Mouse (Mus musculus): ENCODE data around the gene Cst6. TPM values are rescaled to one million over a fixed set of nuclear protein-coding genes. Genes with fewer than 3 reads are reported as not detected.

Gene Cst6
- polyA plus RNA-seq, 1 experiment from 2014 or later = 11.1 TPM

GRCm38 (mm10) chr19:5383326-5383725 lies 34.0 kb upstream of the Cst6 start:
- H3K27me3 ChIP-seq (ENCODE audit: control insufficient read depth, insufficient read depth, low read depth, low read length) = no peaks in the 10 kb centered on the region
- H3K4me2 ChIP-seq (ENCODE audit: low read length) = no peak overlapping the region
- H3K9ac ChIP-seq (ENCODE audit: low read depth, low read length) = no peak overlapping the region
- peaks cover 55% of the 10 kb centered on the region for H3K36me3 ChIP-seq (ENCODE audit: control insufficient read depth, insufficient read depth, low read length)
- peaks cover 15% of the 10 kb centered on the region for H3K4me1 ChIP-seq (ENCODE audit: control insufficient read depth, insufficient read depth, low read length)
- no peak overlapping the region for H3K4me3 ChIP-seq (ENCODE audit: low read depth, low read length)
- no peak overlapping the region for H3K27ac ChIP-seq (ENCODE audit: low read length)
- WGBS = 96% methylated on average over 12 of the region's 12 CpGs
- ATAC-seq = no peak
- no peaks in the 10 kb centered on the region for H3K9me3 ChIP-seq (replicated peaks; ENCODE audit: control insufficient read depth, low read length, poor library complexity, severe bottlenecking)

GRCm38 (mm10) chr19:5377446-5377845 lies 28.1 kb upstream of the Cst6 start:
- WGBS = 95% methylated on average over 1 of the region's 1 CpGs
- Histone ChIP-seq H3K27me3 (ENCODE audit: control insufficient read depth, insufficient read depth, low read depth, low read length) (no peaks in the 10 kb centered on the region), H3K9ac (ENCODE audit: low read depth, low read length) (no peak overlapping the region)

GRCm38 (mm10) chr19:5374748-5375147 lies 25.4 kb upstream of the Cst6 start:
- no peak for ATAC-seq
- Histone ChIP-seq H3K9ac (ENCODE audit: low read depth, low read length) (no peak overlapping the region), H3K36me3 (ENCODE audit: control insufficient read depth, insufficient read depth, low read length) (peaks cover 41% of the 10 kb centered on the region), H3K4me1 (ENCODE audit: control insufficient read depth, insufficient read depth, low read length) (no peaks in the 10 kb centered on the region), H3K27ac (ENCODE audit: low read length) (no peak overlapping the region), H3K9me3 (replicated peaks; ENCODE audit: control insufficient read depth, low read length, poor library complexity, severe bottlenecking) (no peaks in the 10 kb centered on the region), H3K27me3 (ENCODE audit: control insufficient read depth, insufficient read depth, low read depth, low read length) (no peaks in the 10 kb centered on the region), H3K4me3 (ENCODE audit: low read depth, low read length) (no peak overlapping the region), H3K4me2 (ENCODE audit: low read length) (no peak overlapping the region)
- WGBS = 86% methylated on average over 4 of the region's 4 CpGs

More at GRCm38 (mm10) chr19:5377446-5377845, 28.1 kb upstream of the Cst6 start:
- ATAC-seq = no peak
- Histone ChIP-seq H3K4me1 (ENCODE audit: control insufficient read depth, insufficient read depth, low read length) (no peaks in the 10 kb centered on the region), H3K36me3 (ENCODE audit: control insufficient read depth, insufficient read depth, low read length) (peaks cover 48% of the 10 kb centered on the region), H3K4me2 (ENCODE audit: low read length) (no peak overlapping the region), H3K9me3 (replicated peaks; ENCODE audit: control insufficient read depth, low read length, poor library complexity, severe bottlenecking) (no peaks in the 10 kb centered on the region), H3K27ac (ENCODE audit: low read length) (no peak overlapping the region), H3K4me3 (ENCODE audit: low read depth, low read length) (no peak overlapping the region)

- Histone ChIP-seq H3K27ac (ENCODE audit: low read length) (no peak overlapping the region), H3K27me3 (ENCODE audit: control insufficient read depth, insufficient read depth, low read depth, low read length) (no peaks in the 10 kb centered on the region), H3K4me2 (ENCODE audit: low read length) (no peak overlapping the region), H3K4me3 (ENCODE audit: low read depth, low read length) (no peak overlapping the region), H3K9me3 (replicated peaks; ENCODE audit: control insufficient read depth, low read length, poor library complexity, severe bottlenecking) (no peaks in the 10 kb centered on the region), H3K9ac (ENCODE audit: low read depth, low read length) (no peak overlapping the region), H3K36me3 (ENCODE audit: control insufficient read depth, insufficient read depth, low read length) (peaks cover 38% of the 10 kb centered on the region), H3K4me1 (ENCODE audit: control insufficient read depth, insufficient read depth, low read length) (no peaks in the 10 kb centered on the region)
- ATAC-seq = no peak
- 84% methylated on average over 4 of the region's 4 CpGs for WGBS
Observed at GRCm38 (mm10) chr19:5374177-5374576, 24.8 kb upstream of the Cst6 start.

- Histone ChIP-seq H3K9ac (ENCODE audit: low read depth, low read length) (no peak overlapping the region), H3K9me3 (replicated peaks; ENCODE audit: control insufficient read depth, low read length, poor library complexity, severe bottlenecking) (no peaks in the 10 kb centered on the region), H3K27me3 (ENCODE audit: control insufficient read depth, insufficient read depth, low read depth, low read length) (no peaks in the 10 kb centered on the region), H3K4me2 (ENCODE audit: low read length) (no peak overlapping the region), H3K27ac (ENCODE audit: low read length) (no peak overlapping the region), H3K4me1 (ENCODE audit: control insufficient read depth, insufficient read depth, low read length) (peaks cover 7% of the 10 kb centered on the region), H3K36me3 (ENCODE audit: control insufficient read depth, insufficient read depth, low read length) (peaks cover 30% of the 10 kb centered on the region), H3K4me3 (ENCODE audit: low read depth, low read length) (no peak overlapping the region)
- ATAC-seq = no peak
- 94% methylated on average over 7 of the region's 7 CpGs for WGBS
Observed at GRCm38 (mm10) chr19:5372724-5373123, 23.4 kb upstream of the Cst6 start.

GRCm38 (mm10) chr19:5370932-5371331 lies 21.6 kb upstream of the Cst6 start:
- H3K27ac ChIP-seq (ENCODE audit: low read length) = no peak overlapping the region
- no peak for ATAC-seq
- H3K4me1 ChIP-seq (ENCODE audit: control insufficient read depth, insufficient read depth, low read length) = peaks cover 10% of the 10 kb centered on the region
- no peak overlapping the region for H3K9ac ChIP-seq (ENCODE audit: low read depth, low read length)
- H3K36me3 ChIP-seq (ENCODE audit: control insufficient read depth, insufficient read depth, low read length) = peaks cover 28% of the 10 kb centered on the region
- H3K4me3 ChIP-seq (ENCODE audit: low read depth, low read length) = no peak overlapping the region
- WGBS = 86% methylated on average over 3 of the region's 3 CpGs
- no peaks in the 10 kb centered on the region for H3K9me3 ChIP-seq (replicated peaks; ENCODE audit: control insufficient read depth, low read length, poor library complexity, severe bottlenecking)
- H3K27me3 ChIP-seq (ENCODE audit: control insufficient read depth, insufficient read depth, low read depth, low read length) = no peaks in the 10 kb centered on the region
- H3K4me2 ChIP-seq (ENCODE audit: low read length) = no peak overlapping the region

- Histone ChIP-seq H3K4me2 (ENCODE audit: low read length) (peak overlapping the region; percentile 95), H3K36me3 (ENCODE audit: control insufficient read depth, insufficient read depth, low read length) (peaks cover 22% of the 10 kb centered on the region), H3K9me3 (replicated peaks; ENCODE audit: control insufficient read depth, low read length, poor library complexity, severe bottlenecking) (no peaks in the 10 kb centered on the region), H3K4me1 (ENCODE audit: control insufficient read depth, insufficient read depth, low read length) (peaks cover 15% of the 10 kb centered on the region), H3K27ac (ENCODE audit: low read length) (peak overlapping the region; percentile 94; the same call in 1 of the 2 replicates), H3K27me3 (ENCODE audit: control insufficient read depth, insufficient read depth, low read depth, low read length) (no peaks in the 10 kb centered on the region), H3K9ac (ENCODE audit: low read depth, low read length) (peak overlapping the region; percentile 84), H3K4me3 (ENCODE audit: low read depth, low read length) (peak overlapping the region; percentile 97)
- ATAC-seq = no peak
- 10% methylated on average over 11 of the region's 11 CpGs for WGBS
Observed at GRCm38 (mm10) chr19:5367455-5367854, 18.1 kb upstream of the Cst6 start.

- H3K27ac ChIP-seq (ENCODE audit: low read length) = peak within 1 kb of the TSS; percentile 94
- peaks cover 15% of the 10 kb centered on the region for H3K4me1 ChIP-seq (ENCODE audit: control insufficient read depth, insufficient read depth, low read length)
- peak within 1 kb of the TSS; percentile 95 for H3K4me2 ChIP-seq (ENCODE audit: low read length)
- no peaks in the 10 kb centered on the region for H3K27me3 ChIP-seq (ENCODE audit: control insufficient read depth, insufficient read depth, low read depth, low read length)
- H3K4me3 ChIP-seq (ENCODE audit: low read depth, low read length) = peak within 1 kb of the TSS; percentile 97
- WGBS = under 1% methylated on average over 33 of the region's 33 CpGs
- peak within 1 kb of the TSS; percentile 84 for H3K9ac ChIP-seq (ENCODE audit: low read depth, low read length)
- ATAC-seq = 0 out of 2 replicates have a peak, but pooled peaks have one; percentile 1
- peaks cover 22% of the 10 kb centered on the region for H3K36me3 ChIP-seq (ENCODE audit: control insufficient read depth, insufficient read depth, low read length)
- H3K9me3 ChIP-seq (replicated peaks; ENCODE audit: control insufficient read depth, low read length, poor library complexity, severe bottlenecking) = no peaks in the 10 kb centered on the region
Observed at GRCm38 (mm10) chr19:5367053-5367359, 17.6 kb upstream of the Cst6 start, which contains the start of gene Banf1. Gene Banf1, minus strand, starts transcription at chr19:5367168.

- H3K9ac ChIP-seq (ENCODE audit: low read depth, low read length) = peak within 1 kb of the TSS; percentile 84
- under 1% methylated on average over 77 of the region's 92 CpGs for WGBS
- peak; percentile 95 for ATAC-seq
- peak within 1 kb of the TSS; percentile 94 for H3K27ac ChIP-seq (ENCODE audit: low read length)
- H3K9me3 ChIP-seq (replicated peaks; ENCODE audit: control insufficient read depth, low read length, poor library complexity, severe bottlenecking) = no peaks in the 10 kb centered on the region
- H3K4me2 ChIP-seq (ENCODE audit: low read length) = peak within 1 kb of the TSS; percentile 95
- H3K36me3 ChIP-seq (ENCODE audit: control insufficient read depth, insufficient read depth, low read length) = peaks cover 18% of the 10 kb centered on the region
- H3K4me3 ChIP-seq (ENCODE audit: low read depth, low read length) = peak within 1 kb of the TSS; percentile 97
- H3K27me3 ChIP-seq (ENCODE audit: control insufficient read depth, insufficient read depth, low read depth, low read length) = no peaks in the 10 kb centered on the region
- H3K4me1 ChIP-seq (ENCODE audit: control insufficient read depth, insufficient read depth, low read length) = peaks cover 15% of the 10 kb centered on the region
Observed at GRCm38 (mm10) chr19:5366175-5367052, 17.0 kb upstream of the Cst6 start, which contains the start of gene Eif1ad. Gene Eif1ad, plus strand, starts transcription at chr19:5366741.

Measured in midbrain, embryonic 16.5 days (tissue).